Mouse (Mus musculus) testis, postnatal 14 days (tissue): Measurements from ENCODE around the gene Rai14.

ENCODE experiments used
- DNase-seq: peaks from one replicate; pipeline ENCODE4 v3.0.0; 2021; ENCODE audit warnings: low spot score

Rai14 gene

GRCm38 (mm10) chr15:10689304-10689703 lies 25.1 kb downstream of the Rai14 start:
- no peak for DNase-seq

GRCm38 (mm10) chr15:10688686-10689085 lies 25.7 kb downstream of the Rai14 start:
- no peak for DNase-seq

GRCm38 (mm10) chr15:10687365-10687764 lies 27.1 kb downstream of the Rai14 start:
- DNase-seq = no peak

GRCm38 (mm10) chr15:10685692-10686430 lies 28.6 kb downstream of the Rai14 start:
- no peak for DNase-seq

- no peak for DNase-seq
Measured at GRCm38 (mm10) chr15:10683687-10684203, 30.7 kb downstream of the Rai14 start.

GRCm38 (mm10) chr15:10680514-10680913 lies 33.9 kb downstream of the Rai14 start:
- DNase-seq = no peak

- no peak for DNase-seq
Measured at GRCm38 (mm10) chr15:10679571-10679970, 34.9 kb downstream of the Rai14 start.

- DNase-seq = peak; percentile 54
Measured at GRCm38 (mm10) chr15:10675801-10676200, 38.6 kb downstream of the Rai14 start.

GRCm38 (mm10) chr15:10672880-10673279 lies 41.5 kb downstream of the Rai14 start:
- DNase-seq = no peak

GRCm38 (mm10) chr15:10671868-10672267 lies 42.6 kb downstream of the Rai14 start:
- peak; percentile 27 for DNase-seq

GRCm38 (mm10) chr15:10670107-10670506 lies 44.3 kb downstream of the Rai14 start:
- no peak for DNase-seq

- DNase-seq = no peak
Measured at GRCm38 (mm10) chr15:10668120-10668900, 46.1 kb downstream of the Rai14 start.

GRCm38 (mm10) chr15:10665816-10666215 lies 48.6 kb downstream of the Rai14 start:
- no peak for DNase-seq

- DNase-seq = no peak
Measured at GRCm38 (mm10) chr15:10664529-10664898, 49.9 kb downstream of the Rai14 start.

GRCm38 (mm10) chr15:10663793-10664528 lies 50.5 kb downstream of the Rai14 start:
- DNase-seq = no peak

- DNase-seq = no peak
Measured at GRCm38 (mm10) chr15:10661961-10662606, 52.3 kb downstream of the Rai14 start.

GRCm38 (mm10) chr15:10658803-10659202 lies 55.6 kb downstream of the Rai14 start:
- DNase-seq = no peak

- no peak for DNase-seq
Measured at GRCm38 (mm10) chr15:10656146-10656545, 58.3 kb downstream of the Rai14 start.

- DNase-seq = no peak
Measured at GRCm38 (mm10) chr15:10655151-10655905, 59.1 kb downstream of the Rai14 start.

GRCm38 (mm10) chr15:10654696-10655095 lies 59.7 kb downstream of the Rai14 start:
- no peak for DNase-seq

- no peak for DNase-seq
Measured at GRCm38 (mm10) chr15:10652931-10653475, 61.4 kb downstream of the Rai14 start.
